Mouse (Mus musculus) myocyte (in vitro differentiated cells): ENCODE data around the gene Adad1.

Experiments
- CEBPB ChIP-seq: IDR thresholded peaks from 2 replicates; pipeline ENCODE4 v1.6.1; 2011; ENCODE audit warnings: mild to moderate bottlenecking, moderate library complexity; ENCODE audit not compliant: poor library complexity, insufficient read depth, severe bottlenecking
- E2F4 ChIP-seq: IDR thresholded peaks from one replicate; pipeline ENCODE4 v1.6.1; 2011; ENCODE audit warnings: mild to moderate bottlenecking, control low read depth, moderate library complexity; ENCODE audit not compliant: insufficient read depth
- MAX ChIP-seq: IDR thresholded peaks from one replicate; pipeline ENCODE4 v1.6.1; 2011; ENCODE audit warnings: low read depth, mild to moderate bottlenecking, control low read depth
- MYOD1 ChIP-seq, 3 experiments: IDR thresholded peaks; one replicate each; pipeline ENCODE4 v1.6.1; 2011; ENCODE audit warnings: control low read depth in 2 of 3, low read depth in 2 of 3, mild to moderate bottlenecking in 2 of 3, moderate library complexity in 1 of 3; ENCODE audit not compliant: insufficient read length in 2 of 3, control insufficient read depth in 1 of 3
- MYOG ChIP-seq, 3 experiments: IDR thresholded peaks; one replicate each; pipeline ENCODE4 v1.6.1; 2011; ENCODE audit warnings: control low read depth in 2 of 3, low read depth in 2 of 3, mild to moderate bottlenecking in 2 of 3; ENCODE audit not compliant: insufficient read length in 2 of 3, control insufficient read depth in 1 of 3, insufficient read depth in 1 of 3
- POLR2A ChIP-seq: IDR thresholded peaks from one replicate; pipeline ENCODE4 v1.6.1; 2011; ENCODE audit warnings: low read depth, mild to moderate bottlenecking, control low read depth, moderate library complexity; ENCODE audit not compliant: insufficient read length
- POLR2AphosphoS2 ChIP-seq: IDR thresholded peaks from one replicate; pipeline ENCODE4 v1.6.1; 2011; ENCODE audit warnings: low read depth, control low read depth; ENCODE audit not compliant: insufficient read length
- REST ChIP-seq: IDR thresholded peaks from one replicate; pipeline ENCODE4 v1.6.1; 2011; ENCODE audit warnings: mild to moderate bottlenecking, control low read depth, moderate library complexity; ENCODE audit not compliant: insufficient read depth, insufficient read length
- SRF ChIP-seq: IDR thresholded peaks from one replicate; pipeline ENCODE4 v1.6.1; 2011; ENCODE audit warnings: low read depth; ENCODE audit not compliant: control insufficient read depth, insufficient read length
- TCF12 ChIP-seq: IDR thresholded peaks from one replicate; pipeline ENCODE4 v1.6.1; 2011; ENCODE audit warnings: mild to moderate bottlenecking, control low read depth; ENCODE audit not compliant: poor library complexity, insufficient read depth, severe bottlenecking
- TCF3 ChIP-seq: IDR thresholded peaks from one replicate; pipeline ENCODE4 v1.6.1; 2011; ENCODE audit warnings: low read depth, control low read depth; ENCODE audit not compliant: insufficient read length
- USF1 ChIP-seq: IDR thresholded peaks from one replicate; pipeline ENCODE4 v1.6.1; 2011; ENCODE audit warnings: low read depth, mild to moderate bottlenecking, control low read depth, moderate library complexity

DNA sequence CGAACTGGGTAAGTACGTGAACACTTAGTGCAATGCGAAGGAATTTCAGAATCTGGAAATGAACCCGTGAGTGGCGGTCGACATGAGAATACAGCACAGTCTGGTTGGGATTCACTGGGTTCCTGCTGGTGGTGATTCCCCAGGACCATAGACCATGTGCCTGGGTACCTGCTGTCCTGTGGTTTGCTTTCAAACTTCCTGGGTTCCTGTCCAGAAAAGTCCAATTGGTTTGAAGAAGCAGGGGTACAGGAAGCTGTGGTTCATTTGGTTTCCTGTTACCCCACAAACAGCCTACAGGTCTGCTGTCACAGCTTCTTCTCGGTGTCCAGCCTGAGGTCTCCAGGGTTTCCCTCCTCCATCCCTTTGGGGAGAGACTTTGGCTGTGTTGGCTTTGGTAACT is 89.7 kb downstream of the Adad1 start:
- TF ChIP-seq USF1 (no peak), MAX (no peak), POLR2A (no peak), TCF12 (no peak), E2F4 (no peak), MYOG (IDR thresholded peaks at IDR 0.05; ENCODE audit: control insufficient read depth in 1 of 3, insufficient read depth in 1 of 3, insufficient read length in 2 of 3, low read depth in 2 of 3) (no peak), TCF3 (no peak), POLR2AphosphoS2 (no peak), MYOD1 (IDR thresholded peaks at IDR 0.05; ENCODE audit: control insufficient read depth in 1 of 3, insufficient read length in 2 of 3, low read depth in 2 of 3) (no peak), CEBPB (no peak), SRF (no peak), REST (no peak)
